Mouse (Mus musculus) lung, embryonic 15.5 days (tissue): ENCODE data around the gene Sos1. TPM values are rescaled to one million over a fixed set of nuclear protein-coding genes. Genes with fewer than 3 reads are reported as not detected.
"Not testable (repeated sequence)": the region's sequence is repeated elsewhere in the genome, so short reads cannot be mapped to it uniquely, and the experiment has no call there.

Experiments
- ATAC-seq: fragments of 200-750 bp; cut with Nextera tagmentation; 2 replicates; pipeline ENCODE4 v1.8.0; 2017; ENCODE audit warnings: moderate number of reproducible peaks, borderline replicate concordance; ENCODE audit not compliant: low FRiP score, low TSS enrichment; ENCODE audit errors: extremely low read depth
- H3K27ac ChIP-seq: fragments of 300-500 bp; sonication (generic); 2 replicates; pipeline ENCODE4 v1.5.1; 2015; ENCODE audit warnings: moderate library complexity, mild to moderate bottlenecking, inconsistent platforms
- H3K27me3 ChIP-seq: fragments of 300-500 bp; sonication (generic); 2 replicates; pipeline ENCODE4 v1.6.1; 2015; ENCODE audit warnings: inconsistent platforms
- H3K36me3 ChIP-seq: fragments of 300-500 bp; sonication (generic); 2 replicates; pipeline ENCODE4 v1.6.1; 2015; ENCODE audit warnings: inconsistent platforms
- H3K4me1 ChIP-seq: fragments of 300-500 bp; sonication (generic); 2 replicates; pipeline ENCODE4 v1.6.1; 2015; ENCODE audit warnings: inconsistent platforms
- H3K4me2 ChIP-seq: fragments of 300-500 bp; sonication (generic); 2 replicates; pipeline ENCODE4 v1.6.1; 2015; ENCODE audit warnings: inconsistent platforms, mild to moderate bottlenecking, moderate library complexity
- H3K4me3 ChIP-seq: fragments of 300-500 bp; sonication (generic); 2 replicates; pipeline ENCODE4 v1.5.1; 2015; ENCODE audit warnings: mild to moderate bottlenecking, inconsistent platforms
- H3K9ac ChIP-seq: fragments of 300-500 bp; sonication (generic); 2 replicates; pipeline ENCODE4 v1.6.1; 2015; ENCODE audit warnings: inconsistent platforms
- H3K9me3 ChIP-seq: fragments of 300-500 bp; sonication (generic); 2 replicates; pipeline ENCODE4 v1.6.1; 2016; ENCODE audit warnings: inconsistent platforms
- WGBS: fragments of 180-500 bp; shearing (Covaris S2); methylation state at CpG from one replicate; pipeline ENCODE4 v1.1.7; 2015; 5-methylcytosine and 5-hydroxymethylcytosine counted together
- polyA plus RNA-seq: library from polyadenylated mRNA; unstranded; fragments of >200 nt; fragmentation: Nextera tagmentation; extraction: Ambion mirVana; gene quantifications from 2 replicates; pipeline ENCODE4 v1.2.1, GENCODE M21; 2015

Gene Sos1
- polyA plus RNA-seq, 1 experiment from 2014 or later, result 4.5 TPM

DNA sequence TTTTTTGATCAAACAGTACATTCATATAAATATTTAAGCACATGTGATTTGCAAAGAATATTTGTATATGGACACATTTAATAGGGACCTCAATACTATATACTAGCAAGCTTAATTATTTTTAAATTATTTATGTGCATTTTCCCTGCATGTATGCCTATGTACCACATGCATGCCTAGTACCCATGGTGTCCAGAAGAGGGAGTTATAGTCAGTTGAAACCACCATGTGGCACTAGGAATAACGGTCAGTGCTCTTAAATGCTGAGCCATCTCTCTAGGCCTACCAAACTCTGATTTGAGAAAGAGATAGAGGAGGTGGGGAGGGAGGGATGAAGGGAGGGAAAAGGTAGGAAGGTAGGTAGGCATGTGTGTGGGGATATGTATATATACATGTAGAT, 69.1 kb downstream of the Sos1 start:
- H3K9me3 ChIP-seq, result no peaks in the 10 kb centered on the region
- no peak overlapping the region for H3K9ac ChIP-seq
- peaks cover 70% of the 10 kb centered on the region for H3K36me3 ChIP-seq
- ATAC-seq, result no peak
- no peak overlapping the region for H3K4me3 ChIP-seq
- no peak overlapping the region for H3K4me2 ChIP-seq
- no peak overlapping the region for H3K27ac ChIP-seq
- WGBS, result 48% methylated on average over 1 of the region's 1 CpGs
- no peaks in the 10 kb centered on the region for H3K4me1 ChIP-seq
- no peaks in the 10 kb centered on the region for H3K27me3 ChIP-seq

DNA sequence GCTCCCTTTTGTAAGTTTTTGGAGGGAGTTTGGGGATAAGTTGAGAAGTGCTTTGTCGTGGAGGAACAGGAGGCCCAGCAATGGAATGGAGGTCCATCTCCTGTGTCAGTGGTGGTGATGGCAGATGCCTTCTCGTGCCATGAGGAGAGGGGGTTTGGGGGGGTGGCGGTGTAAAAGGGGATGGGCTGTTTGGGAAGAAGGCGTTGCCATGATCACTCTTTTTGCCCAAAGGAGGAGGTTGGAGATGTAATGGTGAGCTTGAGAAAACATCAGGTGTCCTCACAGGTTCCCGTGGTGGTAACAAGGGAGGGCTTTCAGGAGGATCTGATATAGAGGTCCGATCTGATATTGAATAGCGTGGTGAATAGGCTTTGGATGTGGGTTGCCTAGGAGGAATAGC, 82.0 kb downstream of the Sos1 start:
- Histone ChIP-seq H3K36me3 (peaks cover 23% of the 10 kb centered on the region), H3K9ac (no peak overlapping the region), H3K4me1 (no peaks in the 10 kb centered on the region), H3K9me3 (no peaks in the 10 kb centered on the region), H3K4me3 (no peak overlapping the region), H3K27me3 (no peaks in the 10 kb centered on the region), H3K4me2 (no peak overlapping the region), H3K27ac (no peak overlapping the region)
- WGBS, result 90% methylated on average over 7 of the region's 7 CpGs
- ATAC-seq, result no peak

DNA sequence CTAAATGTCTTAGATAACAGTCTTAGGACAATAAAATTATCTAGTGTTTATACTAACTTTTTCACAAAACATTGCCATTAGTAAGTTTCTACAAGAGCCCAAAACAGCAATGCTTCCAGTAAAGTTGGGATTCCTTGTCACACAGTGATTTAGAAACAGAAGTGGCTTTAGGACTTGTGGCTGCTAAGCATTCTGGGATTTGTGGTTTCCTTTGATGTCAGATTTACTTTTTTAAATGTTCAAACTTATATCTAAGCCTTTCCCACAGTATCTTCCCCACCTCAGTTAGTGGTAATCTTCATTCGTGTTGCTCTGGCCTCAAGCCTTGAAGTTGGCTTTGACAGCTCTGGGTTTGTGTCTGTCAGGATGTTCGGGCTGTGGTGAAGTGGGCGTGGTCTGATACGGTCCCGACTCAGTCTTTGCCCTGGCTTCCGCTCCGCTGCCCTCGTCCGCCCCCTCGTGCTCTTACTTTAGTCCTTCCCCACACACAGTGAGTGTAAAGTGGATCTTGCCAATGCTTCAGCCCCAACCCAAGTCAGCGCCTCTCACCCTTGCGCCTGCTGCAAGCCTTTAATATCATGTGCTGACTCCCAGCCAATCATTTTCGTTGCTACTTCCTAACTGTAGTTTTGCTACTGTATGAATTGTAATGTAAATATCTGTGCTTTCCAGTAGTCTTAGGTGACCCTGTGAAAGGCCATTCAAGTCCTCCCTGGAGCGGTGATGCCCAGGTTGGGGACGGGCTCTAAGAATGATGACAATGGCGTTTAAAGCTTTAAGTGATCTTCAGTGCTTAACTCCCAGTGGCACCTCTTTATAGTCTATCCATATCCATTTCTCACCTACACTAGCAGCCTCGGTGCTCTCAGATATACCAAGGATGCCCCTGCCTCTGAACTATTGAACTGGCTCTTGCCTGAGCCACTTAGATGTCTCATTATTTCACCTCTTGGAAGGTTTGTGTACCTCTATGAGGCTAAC, 88.5 kb downstream of the Sos1 start:
- H3K36me3 ChIP-seq, result no peaks in the 10 kb centered on the region
- H3K27me3 ChIP-seq, result no peaks in the 10 kb centered on the region
- H3K27ac ChIP-seq, result 0 out of 2 replicates have a peak overlapping the region, but pooled peaks have one; percentile 2
- 10% methylated on average over 17 of the region's 17 CpGs for WGBS
- peak overlapping the region; percentile 23 for H3K9ac ChIP-seq
- H3K4me2 ChIP-seq, result peak overlapping the region; percentile 66
- peaks cover 6% of the 10 kb centered on the region; the same call in 1 of the 2 replicates for H3K4me1 ChIP-seq
- peak overlapping the region; percentile 45 for H3K4me3 ChIP-seq
- no peaks in the 10 kb centered on the region for H3K9me3 ChIP-seq
- ATAC-seq, result peak; percentile 95

DNA sequence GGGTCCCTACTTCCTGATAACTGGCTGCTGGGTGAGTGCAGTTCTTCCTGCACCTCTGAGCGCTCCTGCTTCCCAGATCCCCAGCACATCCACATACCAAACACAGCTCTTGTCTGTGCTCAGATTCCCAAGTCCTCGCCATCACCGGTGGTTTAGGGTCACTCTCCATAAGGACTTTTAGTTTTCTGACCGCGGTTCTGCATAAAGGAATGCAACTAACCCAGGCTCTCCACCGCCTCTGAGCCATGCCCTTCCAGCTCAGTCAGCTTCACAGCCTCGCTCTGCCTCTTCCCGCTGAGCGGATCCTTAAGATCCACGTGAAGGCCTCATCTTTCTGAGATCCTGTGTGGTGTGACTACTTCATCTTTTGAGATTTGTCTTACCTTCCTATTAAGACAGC, 90.2 kb downstream of the Sos1 start:
- ATAC-seq, result no peak
- Histone ChIP-seq H3K4me2 (no peak overlapping the region), H3K27me3 (no peaks in the 10 kb centered on the region), H3K9ac (no peak overlapping the region), H3K4me1 (peaks cover 6% of the 10 kb centered on the region; the same call in 1 of the 2 replicates), H3K9me3 (no peaks in the 10 kb centered on the region), H3K36me3 (no peaks in the 10 kb centered on the region), H3K27ac (no peak overlapping the region), H3K4me3 (no peak overlapping the region)
- WGBS, result 57% methylated on average over 10 of the region's 10 CpGs

DNA sequence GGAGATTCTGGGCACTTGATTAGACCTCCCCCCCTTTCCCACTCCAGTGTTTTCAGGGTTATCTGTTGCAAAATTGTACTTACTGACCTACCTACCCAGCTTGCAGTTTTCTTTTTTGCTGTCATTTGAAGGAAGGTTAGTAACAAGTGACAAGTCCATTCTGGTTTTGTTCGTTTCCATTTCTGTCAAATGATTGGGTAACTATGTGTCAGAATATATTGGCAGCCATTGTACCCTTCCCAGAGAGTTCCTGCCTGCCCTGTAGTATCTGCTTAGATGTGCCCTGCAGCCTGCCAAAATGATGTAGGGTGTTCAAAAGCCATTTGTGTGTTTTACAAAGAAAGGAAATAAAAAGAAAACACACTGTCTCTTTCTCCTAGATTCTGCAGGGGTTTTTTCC, 94.6 kb downstream of the Sos1 start:
- no peak for ATAC-seq
- Histone ChIP-seq H3K9me3 (no peaks in the 10 kb centered on the region), H3K4me3 (no peak overlapping the region), H3K4me2 (no peak overlapping the region), H3K4me1 (no peaks in the 10 kb centered on the region), H3K9ac (no peak overlapping the region), H3K27ac (no peak overlapping the region), H3K36me3 (no peaks in the 10 kb centered on the region), H3K27me3 (no peaks in the 10 kb centered on the region)
- WGBS, result 39% methylated on average over 1 of the region's 1 CpGs

DNA sequence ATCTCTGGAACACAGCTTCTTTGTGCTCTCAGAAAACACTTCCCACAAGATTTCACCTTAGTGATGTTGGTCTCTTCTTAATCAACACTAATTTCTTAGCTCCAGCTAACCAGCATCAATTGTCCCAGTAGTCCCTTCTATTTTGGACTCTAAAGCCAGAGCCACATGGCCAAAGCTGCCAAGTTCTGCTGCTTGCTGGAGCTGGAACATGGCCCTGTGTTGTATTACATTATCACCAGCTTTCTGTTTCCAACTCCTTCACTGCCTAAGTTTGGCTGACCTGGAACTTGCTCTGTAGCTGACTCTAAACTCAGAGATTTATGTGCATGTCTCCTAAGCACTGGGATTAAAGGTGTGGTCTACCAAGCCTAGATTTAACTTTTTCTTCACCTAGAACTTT, 101.9 kb downstream of the Sos1 start:
- not testable (repeated sequence) for H3K36me3 ChIP-seq, ATAC-seq, H3K27me3 ChIP-seq, H3K9me3 ChIP-seq, H3K9ac ChIP-seq, H3K4me2 ChIP-seq, H3K27ac ChIP-seq, H3K4me3 ChIP-seq, H3K4me1 ChIP-seq

DNA sequence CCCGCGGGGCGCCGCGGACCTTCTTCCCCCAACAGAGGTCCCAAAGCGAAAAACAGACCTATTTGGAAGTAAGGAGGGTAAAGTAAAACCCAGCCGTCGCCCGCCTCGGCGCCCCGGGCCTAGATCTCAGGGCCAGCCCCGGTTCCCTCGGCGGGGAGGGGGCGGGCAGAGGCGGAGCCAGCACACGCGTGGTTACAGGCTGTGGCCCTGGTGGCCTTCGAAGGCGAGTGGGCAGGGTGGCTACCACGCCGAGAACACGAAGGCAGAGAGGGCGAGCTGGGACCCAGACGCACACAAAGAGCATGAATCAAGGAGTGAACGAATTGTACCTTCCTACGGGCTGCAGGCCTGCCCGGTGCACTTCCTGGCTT, 106.5 kb downstream of the Sos1 start:
- Histone ChIP-seq H3K36me3 (no peaks in the 10 kb centered on the region), H3K9me3 (no peaks in the 10 kb centered on the region), H3K4me2 (peak overlapping the region; percentile 86), H3K27ac (no peak overlapping the region), H3K27me3 (no peaks in the 10 kb centered on the region; the same call in 1 of the 2 replicates), H3K4me3 (peak overlapping the region; percentile 44), H3K4me1 (peaks cover 5% of the 10 kb centered on the region), H3K9ac (peak overlapping the region; percentile 46)
- 19% methylated on average over 29 of the region's 29 CpGs for WGBS
- peak; percentile 79 for ATAC-seq

DNA sequence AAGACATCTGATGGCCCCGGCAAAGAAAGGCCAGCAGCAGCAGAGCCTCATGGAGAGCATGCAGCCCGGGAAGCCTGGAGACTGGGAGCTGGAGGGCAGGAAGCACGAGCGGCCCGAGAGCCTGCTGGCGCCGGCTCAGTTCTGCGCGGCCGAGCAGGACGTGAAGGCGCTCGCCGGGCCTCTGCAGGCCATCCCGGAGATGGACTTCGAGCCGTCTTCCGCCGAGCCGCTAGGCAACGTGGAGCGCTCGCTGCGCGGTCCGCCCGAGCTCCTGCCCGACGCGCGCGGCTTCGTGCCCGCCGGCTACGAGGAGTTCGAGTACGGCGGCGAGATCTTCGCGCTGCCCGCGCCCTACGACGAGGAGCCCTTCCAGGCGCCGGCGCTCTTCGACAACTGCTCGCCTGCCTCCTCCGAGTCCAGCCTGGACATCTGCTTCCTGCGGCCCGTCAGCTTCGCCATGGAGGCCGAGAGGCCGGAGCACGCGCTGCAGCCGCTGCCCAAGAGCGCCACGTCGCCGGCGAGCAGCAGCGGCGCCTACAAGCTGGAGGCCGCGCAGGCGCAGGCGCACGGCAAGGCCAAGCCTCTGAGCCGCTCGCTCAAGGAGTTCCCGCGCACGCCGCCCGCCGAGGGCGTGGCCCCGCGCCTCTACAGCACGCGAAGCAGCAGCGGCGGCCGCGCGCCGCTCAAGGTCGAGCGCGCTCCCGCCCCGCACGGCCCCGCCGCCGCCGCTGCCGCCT, 107.1 kb downstream of the Sos1 start, which contains the start of gene Gm10190:
Gene Gm10190, minus strand, starts transcription at position 553 of the 737 bp plus-strand sequence.
- peak within 1 kb of the TSS; percentile 57 for H3K9ac ChIP-seq
- peak; percentile 99 for ATAC-seq
- H3K9me3 ChIP-seq, result no peaks in the 10 kb centered on the region
- H3K27ac ChIP-seq, result peak within 1 kb of the TSS; percentile 46
- 3% methylated on average over 95 of the region's 102 CpGs for WGBS
- peak within 1 kb of the TSS; percentile 86 for H3K4me2 ChIP-seq
- no peaks in the 10 kb centered on the region for H3K36me3 ChIP-seq
- H3K27me3 ChIP-seq, result no peaks in the 10 kb centered on the region; the same call in 1 of the 2 replicates
- H3K4me1 ChIP-seq, result peaks cover 5% of the 10 kb centered on the region
- H3K4me3 ChIP-seq, result peak within 1 kb of the TSS; percentile 44

DNA sequence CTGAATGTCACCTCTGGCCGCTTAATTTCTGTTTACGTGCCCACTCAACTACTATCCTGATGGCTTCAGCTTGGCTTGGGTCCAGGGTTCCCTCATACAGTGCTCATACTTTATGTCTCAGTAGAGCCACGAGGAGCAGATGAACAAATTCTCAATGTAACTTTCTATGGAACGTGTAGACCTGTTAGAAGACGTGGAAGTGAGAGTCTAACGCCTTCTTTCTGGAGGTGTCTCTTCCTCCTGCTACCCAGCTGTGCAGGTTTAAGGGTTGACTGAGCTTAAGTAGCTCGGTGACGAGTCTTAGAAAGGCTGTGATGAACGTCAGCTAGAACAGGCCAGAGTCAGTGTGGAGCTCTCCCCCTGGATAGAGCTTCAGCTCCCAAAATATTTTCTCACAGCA, 111.6 kb downstream of the Sos1 start:
- WGBS, result 76% methylated on average over 9 of the region's 9 CpGs
- Histone ChIP-seq H3K9me3 (no peaks in the 10 kb centered on the region), H3K4me1 (peaks cover 5% of the 10 kb centered on the region; the same call in 1 of the 2 replicates), H3K9ac (no peak overlapping the region), H3K4me2 (no peak overlapping the region), H3K27me3 (no peaks in the 10 kb centered on the region), H3K4me3 (no peak overlapping the region), H3K27ac (no peak overlapping the region), H3K36me3 (no peaks in the 10 kb centered on the region)
- ATAC-seq, result no peak

DNA sequence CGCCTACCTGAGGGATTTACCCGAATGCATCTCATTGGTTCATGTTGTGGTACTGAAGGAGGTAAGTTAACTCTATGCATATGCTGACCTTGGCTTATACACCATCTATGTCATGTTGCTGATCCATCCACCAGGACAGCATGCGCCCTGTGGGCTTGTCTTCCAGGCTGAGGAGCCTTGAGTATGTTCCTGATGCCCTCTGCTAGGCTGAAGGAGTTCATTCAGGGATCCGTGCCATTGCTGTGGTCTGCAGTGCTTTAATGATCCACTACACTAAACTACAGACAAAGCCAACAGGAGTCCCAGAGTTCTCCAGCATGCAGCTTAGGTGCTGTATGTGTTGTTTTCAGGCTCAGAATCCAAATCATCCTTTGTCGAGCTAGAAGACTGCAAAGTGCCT, 113.0 kb downstream of the Sos1 start:
- ATAC-seq, result no peak
- no peak overlapping the region for H3K9ac ChIP-seq
- H3K27me3 ChIP-seq, result no peaks in the 10 kb centered on the region
- no peaks in the 10 kb centered on the region for H3K9me3 ChIP-seq
- 80% methylated on average over 5 of the region's 5 CpGs for WGBS
- no peaks in the 10 kb centered on the region for H3K4me1 ChIP-seq
- no peaks in the 10 kb centered on the region for H3K36me3 ChIP-seq
- H3K27ac ChIP-seq, result no peak overlapping the region
- H3K4me2 ChIP-seq, result no peak overlapping the region
- H3K4me3 ChIP-seq, result no peak overlapping the region

DNA sequence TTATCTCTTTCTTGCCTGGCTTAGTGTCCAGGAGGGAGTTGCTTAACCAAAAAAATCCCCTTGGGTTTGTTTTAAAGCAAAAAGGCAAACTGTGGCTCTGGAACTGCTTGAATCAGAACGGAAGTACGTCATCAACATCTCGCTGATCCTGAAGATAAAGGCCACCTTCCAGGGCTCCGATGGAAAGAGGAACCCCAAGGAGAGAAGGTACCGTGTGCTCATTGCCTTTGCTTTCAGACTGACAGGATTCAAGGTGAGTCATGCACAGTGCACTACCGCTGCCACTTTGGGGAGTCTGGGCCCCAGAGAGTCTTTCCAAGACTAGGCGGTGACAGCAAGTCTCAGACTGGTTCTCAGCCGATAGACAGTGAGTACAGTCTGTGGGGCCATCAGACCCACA, 120.0 kb downstream of the Sos1 start:
- no peak overlapping the region for H3K4me3 ChIP-seq
- no peak overlapping the region for H3K9ac ChIP-seq
- H3K27ac ChIP-seq, result no peak overlapping the region
- no peak for ATAC-seq
- no peaks in the 10 kb centered on the region for H3K27me3 ChIP-seq
- no peak overlapping the region for H3K4me2 ChIP-seq
- no peaks in the 10 kb centered on the region for H3K4me1 ChIP-seq
- WGBS, result 76% methylated on average over 8 of the region's 8 CpGs
- no peaks in the 10 kb centered on the region for H3K36me3 ChIP-seq
- no peaks in the 10 kb centered on the region for H3K9me3 ChIP-seq

DNA sequence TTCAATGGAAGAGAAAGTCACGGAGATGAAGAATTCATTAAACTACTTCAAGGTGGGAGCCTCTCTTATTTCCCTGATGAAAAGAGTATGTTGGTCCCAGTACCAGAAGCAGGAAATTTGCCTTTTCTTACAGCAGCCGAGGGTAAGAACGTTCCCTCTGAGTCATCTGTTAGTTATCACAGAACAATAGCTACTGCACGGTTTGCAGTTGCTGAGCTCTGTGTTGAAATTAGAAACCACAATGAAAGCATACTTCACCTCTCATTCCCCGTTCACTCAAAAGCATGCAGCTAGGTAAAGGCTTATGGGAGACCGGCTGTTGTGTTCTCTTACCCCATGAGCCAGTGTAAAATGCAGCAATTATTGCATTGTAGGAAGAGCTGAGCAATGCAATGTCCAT, 133.0 kb downstream of the Sos1 start:
- Histone ChIP-seq H3K4me2 (no peak overlapping the region), H3K27ac (no peak overlapping the region), H3K36me3 (no peaks in the 10 kb centered on the region), H3K27me3 (no peaks in the 10 kb centered on the region), H3K4me1 (no peaks in the 10 kb centered on the region), H3K9ac (no peak overlapping the region), H3K9me3 (no peaks in the 10 kb centered on the region), H3K4me3 (no peak overlapping the region)
- no peak for ATAC-seq
- WGBS, result 48% methylated on average over 6 of the region's 6 CpGs
